Mouse (Mus musculus) bone marrow macrophage, adult 2 months (primary cell): Measurements from ENCODE around the gene Uqcrc2. TPM values are rescaled to one million over a fixed set of nuclear protein-coding genes. Genes with fewer than 3 reads are reported as not detected.

Experiments used
- H3K27ac ChIP-seq: 2 replicates; pipeline ENCODE4 v1.5.1; 2012; ENCODE audit warnings: low read depth, low read length; ENCODE audit not compliant: insufficient read depth
- H3K4me1 ChIP-seq: 2 replicates; pipeline ENCODE4 v1.6.1; 2012; ENCODE audit warnings: low read length; ENCODE audit not compliant: control insufficient read depth, insufficient read depth
- H3K4me3 ChIP-seq: 2 replicates; pipeline ENCODE4 v1.5.1; 2012; ENCODE audit warnings: mild to moderate bottlenecking, low read length, moderate library complexity; ENCODE audit not compliant: insufficient read depth
- CTCF ChIP-seq: IDR thresholded peaks from 2 replicates; pipeline ENCODE4 v1.5.1; 2012; ENCODE audit warnings: low read depth, mild to moderate bottlenecking, low read length, moderate library complexity
- POLR2A ChIP-seq: IDR thresholded peaks from 2 replicates; pipeline ENCODE4 v1.6.1; 2012; ENCODE audit warnings: mild to moderate bottlenecking, low read depth, low read length, borderline replicate concordance
- polyA plus RNA-seq: library from polyadenylated mRNA; stranded (reverse); fragments of >200 nt; gene quantifications from 2 replicates; pipeline ENCODE4 v1.2.4, GENCODE M21; 2012; ENCODE audit not compliant: missing spikeins, insufficient read depth, insufficient read length

Gene Uqcrc2
- polyA plus RNA-seq, 1 experiment, result 75.3 TPM

DNA sequence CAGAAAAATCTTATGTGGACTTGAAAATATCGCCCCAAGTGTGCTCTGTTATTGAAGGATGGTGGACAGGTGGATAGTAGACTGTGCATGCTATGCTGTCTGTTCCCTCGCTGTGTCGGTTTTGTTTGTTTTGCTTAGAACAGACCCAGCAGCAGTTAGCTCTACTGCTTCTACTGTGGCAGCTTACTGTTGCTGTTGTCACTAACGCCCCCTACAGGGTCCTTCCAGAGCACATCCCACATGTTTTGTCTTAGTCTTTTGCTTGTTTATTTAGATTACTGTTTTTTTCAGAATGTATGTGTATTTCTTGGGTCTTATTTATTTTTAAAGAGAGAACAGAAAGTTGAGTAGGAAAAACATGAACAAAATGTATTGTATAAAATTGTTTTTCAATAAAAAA lies 8.2 kb downstream of the Uqcrc2 start:
- H3K27ac ChIP-seq, result no peak overlapping the region
- H3K4me1 ChIP-seq, result peaks cover 2% of the 10 kb centered on the region
- no peak overlapping the region for H3K4me3 ChIP-seq
- TF ChIP-seq POLR2A (no peak), CTCF (no peak)

DNA sequence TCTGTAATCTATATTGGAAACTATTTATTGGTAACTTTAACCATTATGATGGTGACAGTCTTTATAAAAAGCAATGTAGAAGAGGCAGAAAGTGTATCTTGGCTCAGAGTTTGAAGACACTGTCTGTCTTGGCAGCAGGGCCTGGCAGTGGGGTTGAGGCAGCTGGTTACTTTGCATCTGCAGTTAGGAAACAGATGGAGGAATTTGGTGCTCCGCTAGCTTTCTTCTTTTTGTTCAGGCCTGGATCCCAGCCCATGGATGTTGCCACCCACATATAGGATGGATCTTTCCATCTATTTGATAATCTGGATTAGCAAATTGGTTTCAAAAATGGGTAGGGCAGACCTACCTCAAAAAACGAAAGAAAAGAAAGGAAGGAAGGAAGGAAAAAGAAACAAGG lies 12.9 kb downstream of the Uqcrc2 start:
- Histone ChIP-seq H3K4me3 (no peak overlapping the region), H3K4me1 (peaks cover 2% of the 10 kb centered on the region), H3K27ac (no peak overlapping the region)
- TF ChIP-seq CTCF (no peak), POLR2A (no peak)

DNA sequence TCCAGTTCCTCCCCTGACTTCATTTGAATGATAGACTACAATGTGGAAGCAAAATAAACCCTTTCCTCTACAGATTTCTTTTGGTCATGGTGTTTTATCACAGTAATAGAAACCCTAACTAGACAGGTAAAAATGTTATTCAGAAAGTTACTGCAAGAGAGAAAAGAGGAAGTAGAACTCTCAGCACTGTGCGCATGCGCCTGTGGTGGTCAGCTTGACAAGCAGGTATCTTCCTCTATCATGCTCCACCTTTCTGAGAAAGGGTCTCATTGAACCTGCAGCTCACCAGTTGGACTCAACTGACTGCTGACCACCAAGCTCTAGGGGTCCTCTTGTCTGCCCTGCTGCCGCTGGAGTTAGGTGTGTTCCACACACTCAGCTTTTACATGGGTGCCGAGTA lies 27.1 kb downstream of the Uqcrc2 start:
- H3K27ac ChIP-seq, result no peak overlapping the region
- no peaks in the 10 kb centered on the region for H3K4me1 ChIP-seq
- no peak overlapping the region for H3K4me3 ChIP-seq
- TF ChIP-seq POLR2A (no peak), CTCF (no peak)

DNA sequence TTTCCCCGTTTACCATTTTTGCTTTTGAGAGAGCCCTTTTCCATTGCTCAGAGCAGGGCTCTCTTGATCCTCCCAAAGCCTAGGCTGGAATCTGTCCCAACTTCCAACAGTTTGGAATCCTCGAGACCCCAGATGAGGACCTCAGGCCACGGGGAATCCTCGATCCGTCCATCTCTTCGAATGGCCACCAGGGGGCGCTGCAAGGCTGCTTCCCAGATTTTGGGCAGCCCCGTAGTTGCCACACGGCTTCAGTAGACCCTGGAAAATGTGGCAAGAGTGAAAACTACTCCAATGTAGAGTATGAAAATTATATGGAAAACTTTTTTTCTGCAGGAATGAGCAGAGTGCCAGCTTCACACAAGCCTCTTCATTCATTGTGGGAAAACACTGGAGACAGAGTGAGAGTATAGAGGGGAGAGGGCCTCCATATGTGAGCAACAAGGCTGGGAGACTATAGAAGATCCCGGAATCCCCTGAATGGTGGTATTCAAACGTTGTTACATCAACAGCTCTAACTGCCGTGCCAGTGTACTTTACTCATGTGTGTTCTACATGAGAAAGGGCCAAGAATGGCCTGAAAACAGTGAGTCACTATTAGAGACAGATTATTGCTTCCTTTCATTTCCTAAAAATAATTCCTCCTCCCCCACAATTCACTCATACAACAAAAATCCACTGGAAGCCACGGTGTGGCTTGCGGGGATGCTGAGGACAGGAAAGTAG lies 35.3 kb downstream of the Uqcrc2 start, which contains the start of gene Pdzd9:
Gene Pdzd9 (minus strand): TSS at position 191 of the 723 bp plus-strand sequence.
- Histone ChIP-seq H3K4me1 (peaks cover 9% of the 10 kb centered on the region), H3K27ac (no peak within 1 kb of the TSS), H3K4me3 (peak within 1 kb of the TSS; percentile 5; the same call in 1 of the 2 replicates)
- TF ChIP-seq POLR2A (no peak), CTCF (peak; percentile 98)

DNA sequence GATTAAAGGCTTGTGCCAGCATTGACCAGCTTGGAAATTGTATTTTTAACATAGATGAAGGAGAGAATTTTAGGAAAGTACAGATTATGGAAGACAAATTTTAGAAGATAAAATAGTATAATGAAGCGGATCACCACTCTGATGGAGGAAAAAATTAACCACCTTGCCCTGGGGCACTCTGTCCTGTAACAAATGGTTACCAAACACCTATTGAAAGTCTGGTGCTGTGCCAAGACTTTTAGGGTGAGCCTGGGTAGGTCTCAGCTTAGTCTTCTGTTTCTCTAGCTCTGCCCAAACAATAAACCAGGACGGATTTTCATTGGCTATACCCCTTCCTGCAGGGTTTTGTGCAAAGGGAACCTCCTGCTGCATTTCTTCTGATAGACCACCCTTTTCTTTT lies 36.3 kb downstream of the Uqcrc2 start:
- TF ChIP-seq CTCF (no peak), POLR2A (no peak)
- H3K4me3 ChIP-seq, result no peak overlapping the region
- H3K4me1 ChIP-seq, result peaks cover 10% of the 10 kb centered on the region
- no peak overlapping the region for H3K27ac ChIP-seq

DNA sequence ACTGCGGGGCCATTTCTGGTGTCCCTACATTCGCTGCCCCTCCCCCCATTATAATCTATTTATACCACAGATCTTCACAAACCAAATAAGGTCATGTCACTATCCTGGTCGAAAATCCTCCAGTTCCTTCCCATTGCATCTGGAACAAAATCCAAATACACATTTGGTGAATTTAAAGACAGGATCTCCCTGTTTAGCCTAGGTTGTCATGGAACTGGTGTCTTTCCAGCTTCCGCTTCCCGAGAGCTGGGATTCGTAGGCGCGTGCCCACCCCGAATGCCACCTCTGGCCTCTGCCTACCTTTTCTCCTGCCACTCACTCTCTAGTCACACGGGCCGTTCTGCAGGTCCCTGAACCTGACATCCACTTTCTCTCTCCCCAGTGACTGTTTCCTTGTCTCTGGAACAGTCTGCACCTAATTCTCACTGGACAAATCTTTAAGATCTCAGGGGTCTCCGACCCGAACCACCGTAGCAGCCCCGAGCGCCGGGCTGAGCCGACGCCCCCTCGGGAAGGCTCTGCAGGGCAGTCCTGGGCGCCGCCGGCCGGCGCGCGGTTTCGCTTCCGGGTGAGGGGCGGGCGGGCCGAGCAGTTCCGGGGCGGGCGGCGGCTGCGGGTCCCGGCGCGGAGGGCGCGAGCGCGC lies 42.1 kb downstream of the Uqcrc2 start, which contains the start of gene Mosmo:
Gene Mosmo (plus strand): TSS at position 618 of the 643 bp plus-strand sequence.
- H3K4me1 ChIP-seq, result peaks cover 27% of the 10 kb centered on the region
- peak within 1 kb of the TSS; percentile 69 for H3K4me3 ChIP-seq
- H3K27ac ChIP-seq, result peak within 1 kb of the TSS; percentile 5; the same call in 1 of the 2 replicates
- TF ChIP-seq POLR2A, result no peak
- no peak for TF ChIP-seq CTCF

DNA sequence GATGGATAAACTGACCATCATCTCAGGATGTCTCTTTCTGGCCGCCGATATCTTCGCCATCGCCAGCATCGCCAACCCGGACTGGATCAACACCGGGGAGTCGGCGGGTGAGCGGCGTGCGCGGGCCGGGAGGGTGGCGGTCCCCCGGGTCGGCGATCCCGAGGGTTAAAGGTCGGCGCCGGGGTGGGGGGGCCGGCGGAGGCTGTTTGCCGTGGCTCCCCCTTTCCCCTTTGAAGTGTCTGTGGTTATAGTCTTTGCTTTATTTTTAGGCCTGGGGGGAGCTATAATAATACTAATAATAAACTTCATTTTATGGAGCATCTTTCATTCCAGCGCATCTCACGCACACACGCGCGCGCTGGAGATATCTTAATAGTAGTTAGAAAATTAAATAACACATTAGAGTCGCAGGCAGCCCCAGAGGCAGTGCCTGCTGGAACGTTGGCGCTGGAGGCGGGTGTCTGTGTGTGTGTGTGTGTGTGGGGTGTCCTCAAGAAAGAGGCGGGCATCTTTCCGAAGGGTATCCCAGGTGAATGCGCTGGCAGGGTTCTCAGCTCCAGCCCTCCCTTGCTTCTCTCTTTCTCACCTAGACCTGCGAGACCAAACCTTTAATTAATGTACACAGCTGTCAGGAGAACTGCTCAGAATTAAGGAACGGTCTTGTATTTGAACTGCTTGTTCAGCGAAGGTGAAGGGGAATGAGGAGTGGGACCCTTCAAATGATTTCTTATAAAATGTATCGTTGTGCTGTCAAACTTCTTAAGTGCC lies 43.0 kb downstream of the Uqcrc2 start:
- peaks cover 34% of the 10 kb centered on the region for H3K4me1 ChIP-seq
- no peak for TF ChIP-seq POLR2A
- no peak for TF ChIP-seq CTCF
- H3K4me3 ChIP-seq, result peak overlapping the region; percentile 69
- H3K27ac ChIP-seq, result no peak overlapping the region

DNA sequence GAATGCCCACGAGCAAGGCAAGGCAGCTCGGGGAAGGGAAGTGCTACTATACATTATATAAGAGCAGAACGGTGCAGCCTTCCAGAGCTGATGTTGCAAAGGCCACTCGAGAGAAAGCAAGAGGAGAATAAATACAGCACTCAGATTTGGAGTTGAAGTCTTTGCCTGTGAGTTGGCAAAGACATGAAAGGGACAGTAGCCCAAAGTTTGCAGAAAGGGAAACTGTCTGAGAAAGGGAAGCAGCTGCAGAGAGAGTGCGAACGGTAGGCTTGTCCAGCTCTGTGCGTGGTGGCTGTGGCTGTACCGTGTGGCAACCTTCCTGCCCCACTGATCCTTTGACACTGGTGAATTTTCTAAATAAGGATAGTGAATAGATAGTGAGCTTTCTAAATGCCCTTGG lies 44.0 kb downstream of the Uqcrc2 start:
- TF ChIP-seq CTCF (no peak), POLR2A (no peak)
- Histone ChIP-seq H3K4me1 (peaks cover 34% of the 10 kb centered on the region), H3K27ac (0 out of 2 replicates have a peak overlapping the region, but pooled peaks have one; percentile 1), H3K4me3 (peak overlapping the region; percentile 69)

DNA sequence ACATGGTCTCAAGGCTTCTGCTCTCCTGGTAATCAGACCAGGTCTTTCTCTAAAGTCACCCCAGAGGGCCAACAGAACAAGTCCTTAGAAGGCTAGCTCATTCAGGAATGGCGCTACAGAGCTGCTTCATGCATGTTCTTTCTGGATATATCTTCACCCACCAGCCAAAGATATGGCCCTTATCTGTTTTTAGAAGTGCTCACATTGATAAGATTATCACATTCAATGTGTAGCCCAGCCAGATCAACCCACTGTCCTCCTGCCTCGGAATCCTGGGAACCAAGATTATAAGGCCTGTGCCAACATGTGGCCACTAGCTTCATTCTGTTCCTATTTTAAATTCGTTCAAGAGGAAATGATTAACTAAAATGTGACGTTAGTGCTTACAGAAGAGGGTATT lies 47.0 kb downstream of the Uqcrc2 start:
- Histone ChIP-seq H3K4me1 (peaks cover 43% of the 10 kb centered on the region), H3K4me3 (no peak overlapping the region), H3K27ac (no peak overlapping the region)
- TF ChIP-seq CTCF, result no peak
- no peak for TF ChIP-seq POLR2A

DNA sequence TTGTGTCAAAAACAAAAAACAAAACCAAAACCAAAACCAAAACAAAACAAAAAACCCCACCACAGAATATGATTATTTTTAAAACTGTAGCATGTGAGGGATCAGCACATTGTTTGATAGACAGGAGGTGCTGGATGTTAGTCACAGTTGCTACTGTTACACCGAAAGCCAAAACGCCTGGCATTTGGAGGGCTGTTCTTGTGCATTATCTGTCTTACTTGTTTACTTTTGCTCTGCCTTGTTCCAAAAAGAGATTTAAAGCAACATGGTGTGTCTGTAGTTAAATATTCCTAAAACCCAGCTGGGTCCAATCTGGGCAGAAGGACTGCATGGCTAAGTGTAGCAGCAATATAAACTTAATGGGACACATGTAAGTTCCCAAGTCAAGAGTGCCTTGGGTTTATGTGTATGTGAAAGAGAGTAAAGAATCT lies 49.8 kb downstream of the Uqcrc2 start:
- peaks cover 43% of the 10 kb centered on the region for H3K4me1 ChIP-seq
- no peak overlapping the region for H3K27ac ChIP-seq
- H3K4me3 ChIP-seq, result no peak overlapping the region
- TF ChIP-seq POLR2A (no peak), CTCF (no peak)
